Mouse (Mus musculus) bone marrow, adult 2 months (tissue): ENCODE measurements around the gene Smndc1.

Experiments
- CTCF ChIP-seq: fragments of 200-500 bp; IDR thresholded peaks from 2 replicates; pipeline ENCODE4 v1.5.1; 2011; ENCODE audit warnings: low read length, control low read depth; ENCODE audit not compliant: control insufficient read depth, insufficient read depth
- POLR2A ChIP-seq: fragments of 200-500 bp; IDR thresholded peaks from 2 replicates; pipeline ENCODE4 v1.6.1; 2011; ENCODE audit warnings: low read depth, mild to moderate bottlenecking, control low read depth, low read length, borderline replicate concordance; ENCODE audit not compliant: control insufficient read depth

GRCm38 (mm10) chr19:53331882-53332500 lies 58.4 kb downstream of the Smndc1 start:
- TF ChIP-seq POLR2A (no peak), CTCF (no peak)
